Mouse (Mus musculus) Patski (cell line): ENCODE measurements around the gene Sap18b. TPM values are rescaled to one million over a fixed set of nuclear protein-coding genes. Genes with fewer than 3 reads are reported as not detected.
A peak's percentile ranks its signal among the peaks of the same experiment; 100 is the strongest.

Experiments used
- ATAC-seq: fragments of 100-300 bp; one replicate; pipeline ENCODE4 v1.8.0; 2021
- CTCF ChIA-PET: fragments of 350-600 bp; sonication (Branson Sonifier 250); formaldehyde crosslinking; loops from one replicate; lab custom pipeline; 2022; ENCODE audit warnings: inconsistent platforms; lab: Charles Lee
- POLR2A ChIA-PET: fragments of 350-600 bp; sonication (Branson Sonifier 250); formaldehyde crosslinking; loops from one replicate; lab custom pipeline; 2022; ENCODE audit warnings: antibody characterized with exemption, inconsistent platforms; lab: Charles Lee
- DNase-seq: peaks from one replicate; pipeline ENCODE4 v3.0.0-alpha.2; 2011; ENCODE audit warnings: low read depth, low spot score
- H3K27me3 ChIP-seq: fragments of 371-371 bp; one replicate; pipeline ENCODE4 v1.5.1; 2021
- CTCF ChIP-seq: fragments of 100-300 bp; IDR thresholded peaks from one replicate; pipeline ENCODE4 v1.5.1; 2021
- in situ Hi-C: fragments of 300-500 bp; cut with MboI; formaldehyde crosslinking; loops from 3 replicates; pipeline ENCODE4 v1.11.1; 2018; ENCODE audit warnings: low pct_unique_long_range_greater_than_20kb, mixed read lengths
- polyA plus RNA-seq: library from polyadenylated mRNA; unstranded; gene quantifications from one replicate; pipeline ENCODE4 v1.2.3, GENCODE M21; 2021

The Sap18b gene
- polyA plus RNA-seq, 1 experiment from 2014 or later: 196 TPM

DNA sequence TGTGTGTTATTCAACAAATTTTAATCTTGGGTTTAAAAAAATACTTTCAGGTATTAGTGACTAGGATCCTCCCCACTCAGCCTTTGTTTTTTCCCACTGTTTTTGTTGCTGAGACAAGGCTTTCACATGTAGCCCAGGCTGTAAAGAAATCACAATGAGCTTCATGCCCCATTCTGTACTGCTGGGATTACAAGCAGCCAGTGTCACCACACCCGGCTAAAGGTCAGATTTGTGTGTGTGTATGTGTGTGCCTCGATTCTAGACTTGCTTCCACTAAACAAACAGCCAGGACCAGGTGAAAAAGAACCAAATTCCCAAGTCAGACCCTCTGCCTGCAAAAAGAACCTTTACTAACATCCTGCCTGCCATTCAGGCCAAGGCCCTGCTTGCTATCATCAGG lies 19.7 kb upstream of the Sap18b start:
- POLR2A ChIA-PET: no interaction called here
- ATAC-seq: no peak
- CTCF ChIA-PET: interaction anchor here (0.7 to 1.3 kb wide), 2 partner anchors 11 to 14 kb away, joined by 3 to 4 read pairs; no protein-coding TSS in a partner anchor

DNA sequence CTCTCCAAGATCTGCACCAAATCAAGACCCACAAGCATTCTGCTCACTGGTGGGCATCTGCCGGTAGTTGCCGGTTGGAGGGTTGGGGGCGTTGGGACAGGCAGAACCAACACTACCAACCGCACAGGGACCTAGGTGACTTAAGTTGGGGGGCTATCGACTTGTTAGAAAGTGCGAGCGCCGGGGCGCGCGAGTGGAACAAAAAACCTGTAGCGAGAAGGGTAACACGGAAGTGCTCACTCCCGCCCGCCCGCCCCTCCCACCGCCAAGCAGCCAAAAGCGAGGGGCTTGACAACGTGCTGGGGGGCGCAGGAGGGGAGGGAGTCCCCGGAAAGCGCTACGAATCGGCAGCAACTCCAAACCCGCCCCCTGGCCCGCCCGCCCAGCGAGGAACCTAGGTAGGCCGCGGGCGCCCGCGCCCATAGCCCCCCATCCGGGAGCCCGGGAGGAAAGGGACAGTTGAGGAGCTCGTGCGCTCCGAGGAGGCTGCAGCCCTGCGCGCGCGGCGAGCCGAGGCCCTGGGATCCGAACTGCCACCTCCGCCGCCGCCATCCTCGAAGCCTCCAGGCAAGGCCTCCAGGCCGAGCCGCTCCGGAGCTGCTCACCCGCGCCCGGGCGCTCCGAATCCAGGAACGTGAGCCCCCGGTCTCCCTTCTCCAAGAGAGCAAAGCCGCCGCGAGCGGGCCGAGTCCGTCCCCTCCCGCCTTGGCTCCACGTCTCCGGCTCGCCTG lies 18.5 kb upstream of the Sap18b start:
- TF ChIP-seq CTCF: no peak
- CTCF ChIA-PET: interaction anchor here (1.3 kb wide), 1 partner anchor 12 kb away, joined by 4 read pairs; no protein-coding TSS in a partner anchor
- POLR2A ChIA-PET: no interaction called here
- in situ Hi-C loops: no loop called here
- DNase-seq (no peak), ATAC-seq (peak; percentile 1)
- H3K27me3 ChIP-seq: no peaks in the 10 kb centered on the region

More for the DNA sequence above, 19.7 kb upstream of the Sap18b start:
- in situ Hi-C loops: no loop called here
- H3K27me3 ChIP-seq: no peaks in the 10 kb centered on the region
- no peak for TF ChIP-seq CTCF
- DNase-seq: no peak

DNA sequence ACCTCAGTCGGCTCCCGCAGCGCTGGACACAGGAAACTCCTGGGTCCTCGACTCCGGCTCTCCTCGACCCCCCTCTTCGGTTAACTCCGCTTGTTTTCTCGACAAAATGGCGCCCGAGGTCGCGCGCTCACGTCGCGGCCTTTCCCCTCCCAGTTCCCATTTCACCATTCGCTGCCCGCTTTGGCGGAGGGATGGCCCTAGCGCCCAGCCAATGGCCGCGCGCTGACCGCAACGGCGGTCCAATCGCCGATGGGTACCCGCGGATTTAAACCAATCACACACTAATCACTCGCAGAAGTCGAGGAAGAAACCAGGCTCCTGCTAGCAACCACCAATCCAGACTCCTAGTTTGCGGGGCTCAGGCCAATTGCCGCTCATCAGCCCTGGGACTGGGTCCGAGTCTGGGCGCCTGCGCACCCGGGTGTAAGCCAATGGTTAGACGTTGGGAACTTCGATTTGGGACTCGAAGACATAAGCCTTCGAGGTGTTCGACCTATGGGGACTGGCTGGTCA lies 17.8 kb upstream of the Sap18b start, which contains the start of gene Cnot1:
Cnot1 (minus strand) TSS at position 134 of the 513 bp plus-strand sequence.
- in situ Hi-C loops: no loop called here
- CTCF ChIA-PET: no interaction called here
- POLR2A ChIA-PET: no interaction called here
- peak; percentile 92 for DNase-seq
- no peak for TF ChIP-seq CTCF
- peak; percentile 97 for ATAC-seq
- H3K27me3 ChIP-seq: no peaks in the 10 kb centered on the region

DNA sequence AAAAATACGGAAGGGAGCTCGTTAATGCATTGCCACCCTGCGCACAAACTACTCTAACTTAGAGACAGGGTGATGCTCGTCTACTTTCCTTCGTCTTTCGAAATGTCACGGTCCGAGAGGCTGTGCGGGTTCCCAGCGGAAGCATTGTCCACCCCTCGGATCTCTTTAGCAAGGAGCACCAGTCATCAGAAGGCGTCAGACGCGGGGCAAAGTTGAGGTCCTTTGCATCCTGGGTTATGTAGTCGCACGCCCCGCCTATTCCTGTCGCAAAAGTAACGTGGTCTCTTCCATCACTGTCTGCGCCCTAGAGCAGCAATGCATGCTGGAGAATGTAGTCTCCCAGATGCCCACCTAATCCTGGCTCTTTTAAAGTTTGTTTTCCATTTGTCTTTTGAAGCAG lies 17.3 kb upstream of the Sap18b start:
- peak; percentile 77 for ATAC-seq
- H3K27me3 ChIP-seq: no peaks in the 10 kb centered on the region
- peak; percentile 59 for DNase-seq
- ChIA-PET POLR2A (no interaction called here), CTCF (interaction anchor here (1.0 to 1.2 kb wide), 2 partner anchors 12 to 81 kb away, joined by 3 read pairs; partner anchors contain the start of gene Got2)
- TF ChIP-seq CTCF: no peak
- in situ Hi-C loops: no loop called here

DNA sequence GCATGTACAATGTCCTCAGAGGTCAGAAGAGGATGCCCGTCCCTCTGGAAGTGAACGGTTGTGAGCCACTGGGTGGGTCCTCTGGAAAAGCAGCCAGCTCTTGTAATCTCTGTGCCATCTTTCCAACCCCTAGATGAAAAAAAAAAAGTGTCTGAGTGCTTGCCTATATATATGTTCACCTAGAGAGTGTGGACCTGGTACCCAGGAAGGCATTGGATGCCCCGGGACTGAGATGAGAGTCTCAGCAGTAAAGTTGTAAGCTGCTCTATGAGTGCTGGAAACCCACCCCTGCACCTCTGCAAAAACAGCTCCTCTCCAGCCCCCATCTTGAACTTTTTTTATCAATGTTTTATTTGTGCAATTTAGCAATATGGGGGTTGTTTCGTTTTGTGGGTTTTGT lies 16.5 kb upstream of the Sap18b start:
- ATAC-seq: no peak
- POLR2A ChIA-PET: no interaction called here
- DNase-seq: no peak
- CTCF ChIA-PET: interaction anchor here (1.0 to 1.2 kb wide), 3 partner anchors 11 to 80 kb away, joined by 3 read pairs; partner anchors contain the start of gene Got2
- TF ChIP-seq CTCF: no peak
- no peaks in the 10 kb centered on the region for H3K27me3 ChIP-seq
- in situ Hi-C loops: no loop called here

DNA sequence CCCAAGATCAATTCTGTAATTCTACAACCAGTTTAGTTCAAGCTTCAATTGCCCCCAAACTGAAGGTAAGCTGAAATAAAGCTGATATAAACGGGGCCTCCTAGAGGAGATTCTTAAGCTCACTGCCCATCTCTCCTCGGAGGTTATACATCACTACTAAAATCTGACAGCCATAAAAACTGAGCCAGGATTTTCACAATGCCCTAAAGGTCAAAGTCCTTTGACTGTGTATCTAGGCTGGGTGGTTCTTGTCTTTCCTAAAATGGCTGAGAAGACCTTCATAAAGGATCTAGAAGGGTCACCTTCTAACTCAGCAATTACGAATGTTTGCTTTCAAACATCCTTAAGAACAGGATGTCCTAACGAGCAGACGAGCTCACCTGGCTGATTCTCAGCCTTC lies 16.0 kb upstream of the Sap18b start:
- in situ Hi-C loops: no loop called here
- POLR2A ChIA-PET: no interaction called here
- H3K27me3 ChIP-seq: no peaks in the 10 kb centered on the region
- no peak for TF ChIP-seq CTCF
- DNase-seq (no peak), ATAC-seq (no peak)
- CTCF ChIA-PET: interaction anchor here (1.0 to 2.4 kb wide), 4 partner anchors 9 to 80 kb away, joined by 3 to 6 read pairs (median 4); partner anchors contain the start of gene Got2

DNA sequence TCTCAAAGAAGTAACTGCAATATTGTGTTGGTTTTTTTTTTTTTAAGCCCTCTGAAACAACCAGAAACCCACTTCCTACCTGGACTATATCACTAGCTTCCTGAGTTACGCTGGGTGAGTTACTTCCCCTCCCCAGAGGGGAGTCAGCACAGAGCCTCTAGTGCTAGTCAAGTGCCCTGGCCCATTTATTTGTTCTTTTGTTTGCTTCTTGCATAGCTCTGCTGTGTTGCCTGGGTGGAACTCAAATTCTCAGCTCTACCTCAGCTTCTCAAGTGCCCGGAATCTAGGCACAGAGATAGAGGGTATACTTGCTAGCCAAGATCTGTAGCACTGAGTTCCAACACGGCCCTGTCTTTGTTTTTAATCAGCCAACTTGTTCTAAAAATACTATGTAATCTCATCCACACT lies 15.0 kb upstream of the Sap18b start:
- TF ChIP-seq CTCF: no peak
- in situ Hi-C loops: no loop called here
- POLR2A ChIA-PET: interaction anchor here (0.7 kb wide), 1 partner anchor 714 kb away, joined by 3 read pairs; no protein-coding TSS in a partner anchor
- DNase-seq (no peak), ATAC-seq (no peak)
- H3K27me3 ChIP-seq: no peaks in the 10 kb centered on the region
- CTCF ChIA-PET: interaction anchor here (2.4 kb wide), 1 partner anchor 9 kb away, joined by 6 read pairs; no protein-coding TSS in a partner anchor

DNA sequence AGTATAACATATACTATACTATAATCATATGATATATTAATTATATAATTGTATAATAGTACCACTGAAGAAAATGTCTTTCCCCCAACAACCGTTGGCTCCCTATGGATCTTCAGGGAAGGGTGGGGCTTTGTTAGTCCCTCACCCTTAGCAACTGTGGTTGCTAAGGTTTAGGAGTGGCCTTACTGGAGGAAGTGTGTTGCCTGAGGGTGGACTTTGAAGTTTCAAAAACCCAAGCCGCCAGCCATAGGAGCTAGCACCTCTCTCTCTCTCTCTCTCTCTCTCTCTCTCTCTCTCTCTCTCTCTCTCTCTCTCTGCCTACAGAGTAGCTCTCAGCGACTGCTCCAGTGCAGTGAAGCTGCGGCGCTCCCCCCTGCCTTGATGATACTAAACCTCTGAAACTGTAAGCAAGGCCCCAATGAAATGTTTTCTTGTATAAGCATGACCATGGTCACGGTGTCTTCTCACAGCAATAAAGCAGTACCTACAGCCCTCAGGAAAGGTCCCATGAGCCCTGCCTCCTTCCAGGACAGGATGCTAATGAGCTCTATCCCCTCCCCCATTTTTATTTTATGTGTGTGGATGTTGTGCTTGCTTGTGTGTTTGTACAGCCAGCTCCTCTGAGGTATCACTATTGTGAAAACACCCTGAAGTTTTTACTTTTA lies 9.0 kb upstream of the Sap18b start:
- CTCF ChIA-PET: no interaction called here
- TF ChIP-seq CTCF: no peak
- no peaks in the 10 kb centered on the region for H3K27me3 ChIP-seq
- ATAC-seq (no peak), DNase-seq (no peak)
- in situ Hi-C loops: no loop called here
- POLR2A ChIA-PET: no interaction called here

DNA sequence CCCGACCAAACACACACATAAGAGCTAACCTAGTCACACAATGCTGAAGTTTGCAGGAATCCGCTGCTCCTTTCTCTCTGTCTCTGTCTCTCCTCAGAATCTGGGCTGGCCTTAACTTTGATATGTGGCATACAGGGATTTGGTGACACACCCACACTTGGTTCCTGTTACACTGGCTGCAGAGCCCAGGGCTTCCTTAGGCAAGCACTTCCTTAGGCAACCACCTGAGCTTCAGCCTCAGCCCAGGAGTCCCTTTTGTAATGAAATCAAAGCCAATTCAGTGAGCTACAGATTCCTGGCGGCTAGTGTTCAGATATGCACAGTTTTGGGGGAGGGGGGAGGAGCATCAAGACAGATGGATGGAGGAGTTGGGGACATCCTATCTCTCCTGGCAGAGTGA lies 7.5 kb upstream of the Sap18b start:
- in situ Hi-C loops: no loop called here
- H3K27me3 ChIP-seq: no peaks in the 10 kb centered on the region
- ChIA-PET CTCF (interaction anchor here (1.1 kb wide), 1 partner anchor 8 kb away, joined by 4 read pairs; no protein-coding TSS in a partner anchor), POLR2A (no interaction called here)
- no peak for DNase-seq
- no peak for TF ChIP-seq CTCF
- no peak for ATAC-seq

DNA sequence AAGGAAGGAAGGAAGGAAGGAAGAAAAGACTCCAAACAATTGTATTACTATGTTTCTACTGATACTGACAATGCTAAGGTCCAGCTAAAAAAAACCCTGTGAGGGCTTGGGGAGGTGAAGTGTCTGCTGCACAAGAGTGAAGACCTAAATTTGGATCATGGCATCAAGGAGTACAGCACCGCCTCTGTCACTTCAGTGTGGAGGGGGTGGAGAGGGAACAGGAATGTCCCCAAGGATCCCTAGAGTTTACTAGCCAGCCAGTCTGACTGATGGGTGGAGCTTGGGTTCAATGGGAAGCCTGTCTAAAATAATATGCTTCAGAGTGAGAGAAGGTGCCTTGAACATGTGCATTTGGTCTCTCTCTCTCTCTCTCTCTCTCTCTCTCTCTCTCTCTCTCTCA lies 6.9 kb upstream of the Sap18b start:
- CTCF ChIA-PET: interaction anchor here (1.1 to 1.2 kb wide), 2 partner anchors 9 to 15 kb away, joined by 3 to 4 read pairs; no protein-coding TSS in a partner anchor
- no peak for DNase-seq
- no peak for ATAC-seq
- POLR2A ChIA-PET: no interaction called here
- in situ Hi-C loops: no loop called here
- no peak for TF ChIP-seq CTCF
- no peaks in the 10 kb centered on the region for H3K27me3 ChIP-seq
